Mouse (Mus musculus): Measurements from ENCODE around the gene Fga. TPM values are rescaled to one million over a fixed set of nuclear protein-coding genes. Genes with fewer than 3 reads are reported as not detected.

The Fga gene
- polyA plus RNA-seq (2012; rRNA removed) (0.20 and 0.38 TPM in 2 replicates), polyA plus RNA-seq (2014; fragmentation: Nextera tagmentation; extraction: Ambion mirVana) (not detected in 2 replicates)

DNA sequence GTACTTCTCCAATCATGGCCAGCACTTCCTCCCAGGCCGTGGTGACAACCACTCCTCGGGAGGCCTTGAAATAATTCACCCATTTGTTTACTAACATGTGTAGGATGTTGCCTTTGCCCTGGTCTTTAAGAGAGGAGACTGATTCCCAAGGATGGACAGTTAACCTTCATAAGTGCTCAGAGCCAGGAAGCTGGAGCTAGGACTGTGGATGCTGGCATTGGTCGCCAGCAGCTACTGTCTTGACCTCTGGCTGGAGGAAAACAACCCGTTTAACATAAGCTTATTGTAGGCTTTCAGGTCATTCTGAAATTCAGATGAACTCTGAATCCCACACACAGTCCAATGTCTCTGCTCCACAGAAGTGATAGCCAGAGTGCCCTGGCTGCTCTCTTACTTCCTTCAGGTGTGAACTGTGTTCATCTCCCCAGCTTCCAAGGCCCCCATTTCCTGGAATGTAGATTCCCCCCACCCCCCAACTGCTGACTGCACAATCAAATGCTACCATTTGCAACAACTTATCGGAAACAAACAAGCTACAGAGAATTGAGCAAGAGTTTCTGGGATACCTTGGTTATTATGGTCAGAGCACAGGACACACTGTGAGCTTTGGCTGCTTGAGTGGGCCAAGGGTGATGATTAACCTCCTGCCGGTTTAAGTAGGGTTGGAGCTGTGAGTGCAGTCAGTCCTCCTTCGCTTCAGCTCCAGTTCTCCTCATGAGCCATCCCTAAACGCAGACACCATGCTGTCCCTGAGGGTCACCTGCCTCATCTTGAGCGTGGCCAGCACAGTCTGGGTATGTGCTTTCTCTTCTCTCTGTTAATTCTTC, at the start of gene Fga:
TSS of gene Fga (plus strand) at position 602 of the 827 bp plus-strand sequence.
- Histone ChIP-seq H3K4me2 (replicated peaks; ENCODE audit: low read depth, low read length, severe bottlenecking) (no peak within 1 kb of the TSS), H3K27ac (replicated peaks; ENCODE audit: low read depth, low read length) (no peak within 1 kb of the TSS), H3K4me3 (replicated peaks; ENCODE audit: low read length) (no peak within 1 kb of the TSS), H3K36me3 (ENCODE audit: control insufficient read depth, insufficient read depth, low read length) (no peaks in the 10 kb centered on the region), H3K9ac (ENCODE audit: low read depth, low read length, severe bottlenecking) (no peak within 1 kb of the TSS), H3K27me3 (ENCODE audit: control insufficient read depth, insufficient read depth, low read length) (no peaks in the 10 kb centered on the region), H3K9me3 (ENCODE audit: control insufficient read depth, low read length) (no peaks in the 10 kb centered on the region), H3K4me1 (ENCODE audit: control insufficient read depth, insufficient read depth, low read length) (no peaks in the 10 kb centered on the region)
- 77% methylated on average over 9 of the region's 9 CpGs for WGBS
- TF ChIP-seq POLR2A (IDR thresholded peaks at IDR 0.05; ENCODE audit: borderline replicate concordance, extremely low read depth, insufficient read depth, insufficient read length): no peak
- ATAC-seq (ENCODE audit: low FRiP score, low read depth) (no peak), DNase-seq (ENCODE audit: low spot score) (no peak)

GRCm38 (mm10) chr3:82980818-82981217, 45.1 kb upstream of the Fga start:
- Histone ChIP-seq H3K9ac (ENCODE audit: low read depth, low read length, severe bottlenecking) (no peak overlapping the region), H3K4me3 (replicated peaks; ENCODE audit: low read length) (no peak overlapping the region), H3K27ac (replicated peaks; ENCODE audit: low read depth, low read length) (no peak overlapping the region), H3K4me2 (replicated peaks; ENCODE audit: low read depth, low read length, severe bottlenecking) (no peak overlapping the region), H3K9me3 (ENCODE audit: control insufficient read depth, low read length) (no peaks in the 10 kb centered on the region), H3K36me3 (ENCODE audit: control insufficient read depth, insufficient read depth, low read length) (no peaks in the 10 kb centered on the region), H3K27me3 (ENCODE audit: control insufficient read depth, insufficient read depth, low read length) (no peaks in the 10 kb centered on the region), H3K4me1 (ENCODE audit: control insufficient read depth, insufficient read depth, low read length) (no peaks in the 10 kb centered on the region)
- 76% methylated on average over 6 of the region's 6 CpGs for WGBS
- DNase-seq (ENCODE audit: low spot score) (peak; percentile 75), ATAC-seq (ENCODE audit: low FRiP score, low read depth) (no peak)
- no peak for TF ChIP-seq POLR2A (IDR thresholded peaks at IDR 0.05; ENCODE audit: borderline replicate concordance, extremely low read depth, insufficient read depth, insufficient read length)

DNA sequence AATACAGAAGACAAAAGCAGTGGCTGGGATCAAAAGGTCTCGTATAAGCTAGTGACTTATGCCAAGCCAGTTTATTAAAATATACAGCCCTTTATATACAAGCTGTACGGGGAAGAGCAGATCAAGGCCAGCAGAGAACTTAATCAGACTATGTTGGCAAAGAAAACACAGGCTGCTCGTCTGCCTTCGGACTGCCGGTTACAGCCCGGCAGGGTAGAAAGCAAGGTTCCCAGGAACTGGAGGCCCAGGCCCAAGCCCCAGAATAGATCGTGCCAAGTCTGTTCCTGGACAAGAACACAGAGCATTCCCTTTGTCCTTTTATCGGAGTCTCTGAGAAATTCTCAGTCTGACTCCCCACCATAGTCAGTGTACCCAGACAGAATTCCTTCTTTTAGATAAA, 44.0 kb upstream of the Fga start:
- DNase-seq (ENCODE audit: low spot score) (no peak), ATAC-seq (ENCODE audit: low FRiP score, low read depth) (no peak)
- no peak overlapping the region for H3K4me2 ChIP-seq (replicated peaks; ENCODE audit: low read depth, low read length, severe bottlenecking)
- TF ChIP-seq POLR2A (IDR thresholded peaks at IDR 0.05; ENCODE audit: borderline replicate concordance, extremely low read depth, insufficient read depth, insufficient read length): no peak
- H3K9me3 ChIP-seq (ENCODE audit: control insufficient read depth, low read length): no peaks in the 10 kb centered on the region
- no peak overlapping the region for H3K27ac ChIP-seq (replicated peaks; ENCODE audit: low read depth, low read length)
- no peaks in the 10 kb centered on the region for H3K36me3 ChIP-seq (ENCODE audit: control insufficient read depth, insufficient read depth, low read length)
- no peak overlapping the region for H3K4me3 ChIP-seq (replicated peaks; ENCODE audit: low read length)
- WGBS: 68% methylated on average over 8 of the region's 8 CpGs
- H3K4me1 ChIP-seq (ENCODE audit: control insufficient read depth, insufficient read depth, low read length): no peaks in the 10 kb centered on the region
- H3K9ac ChIP-seq (ENCODE audit: low read depth, low read length, severe bottlenecking): no peak overlapping the region
- no peaks in the 10 kb centered on the region for H3K27me3 ChIP-seq (ENCODE audit: control insufficient read depth, insufficient read depth, low read length)

GRCm38 (mm10) chr3:82984840-82985239, 41.0 kb upstream of the Fga start:
- ATAC-seq (ENCODE audit: low FRiP score, low read depth) (no peak), DNase-seq (ENCODE audit: low spot score) (no peak)
- no peak overlapping the region for H3K9ac ChIP-seq (ENCODE audit: low read depth, low read length, severe bottlenecking)
- no peak for TF ChIP-seq POLR2A (IDR thresholded peaks at IDR 0.05; ENCODE audit: borderline replicate concordance, extremely low read depth, insufficient read depth, insufficient read length)
- H3K4me3 ChIP-seq (replicated peaks; ENCODE audit: low read length): no peak overlapping the region
- no peaks in the 10 kb centered on the region for H3K36me3 ChIP-seq (ENCODE audit: control insufficient read depth, insufficient read depth, low read length)
- H3K9me3 ChIP-seq (ENCODE audit: control insufficient read depth, low read length): no peaks in the 10 kb centered on the region
- H3K4me2 ChIP-seq (replicated peaks; ENCODE audit: low read depth, low read length, severe bottlenecking): no peak overlapping the region
- WGBS: 78% methylated on average over 2 of the region's 2 CpGs
- no peaks in the 10 kb centered on the region for H3K27me3 ChIP-seq (ENCODE audit: control insufficient read depth, insufficient read depth, low read length)
- H3K27ac ChIP-seq (replicated peaks; ENCODE audit: low read depth, low read length): no peak overlapping the region
- no peaks in the 10 kb centered on the region for H3K4me1 ChIP-seq (ENCODE audit: control insufficient read depth, insufficient read depth, low read length)

DNA sequence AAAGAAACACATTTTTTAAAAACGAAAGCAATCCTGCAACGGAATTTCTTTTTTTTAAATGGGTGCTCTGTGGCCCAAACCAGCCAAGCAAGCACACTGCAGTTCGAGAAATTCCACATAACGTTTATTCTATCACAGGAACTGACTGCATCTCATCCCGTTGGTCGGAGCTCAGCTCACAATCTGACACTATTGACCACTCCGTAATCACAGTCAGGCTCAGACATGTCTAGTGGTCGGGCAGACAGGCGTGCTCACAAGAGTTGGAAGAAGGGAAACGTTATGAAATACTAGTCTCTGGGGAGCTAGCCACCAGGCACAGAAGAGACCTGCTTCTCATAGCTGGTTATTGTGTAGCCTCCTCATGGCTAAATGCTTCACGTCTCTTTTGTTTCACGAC, 33.9 kb upstream of the Fga start:
- Histone ChIP-seq H3K4me1 (ENCODE audit: control insufficient read depth, insufficient read depth, low read length) (peaks cover 8% of the 10 kb centered on the region), H3K4me3 (replicated peaks; ENCODE audit: low read length) (no peak overlapping the region), H3K9ac (ENCODE audit: low read depth, low read length, severe bottlenecking) (no peak overlapping the region), H3K36me3 (ENCODE audit: control insufficient read depth, insufficient read depth, low read length) (no peaks in the 10 kb centered on the region), H3K27me3 (ENCODE audit: control insufficient read depth, insufficient read depth, low read length) (no peaks in the 10 kb centered on the region; the same call in 1 of the 2 replicates), H3K4me2 (replicated peaks; ENCODE audit: low read depth, low read length, severe bottlenecking) (no peak overlapping the region), H3K27ac (replicated peaks; ENCODE audit: low read depth, low read length) (no peak overlapping the region), H3K9me3 (ENCODE audit: control insufficient read depth, low read length) (no peaks in the 10 kb centered on the region)
- TF ChIP-seq POLR2A (IDR thresholded peaks at IDR 0.05; ENCODE audit: borderline replicate concordance, extremely low read depth, insufficient read depth, insufficient read length): no peak
- DNase-seq (ENCODE audit: low spot score) (no peak), ATAC-seq (ENCODE audit: low FRiP score, low read depth) (no peak)
- WGBS: 71% methylated on average over 12 of the region's 12 CpGs
